Mouse (Mus musculus): Measurements from ENCODE around the gene Idh1.

DNA sequence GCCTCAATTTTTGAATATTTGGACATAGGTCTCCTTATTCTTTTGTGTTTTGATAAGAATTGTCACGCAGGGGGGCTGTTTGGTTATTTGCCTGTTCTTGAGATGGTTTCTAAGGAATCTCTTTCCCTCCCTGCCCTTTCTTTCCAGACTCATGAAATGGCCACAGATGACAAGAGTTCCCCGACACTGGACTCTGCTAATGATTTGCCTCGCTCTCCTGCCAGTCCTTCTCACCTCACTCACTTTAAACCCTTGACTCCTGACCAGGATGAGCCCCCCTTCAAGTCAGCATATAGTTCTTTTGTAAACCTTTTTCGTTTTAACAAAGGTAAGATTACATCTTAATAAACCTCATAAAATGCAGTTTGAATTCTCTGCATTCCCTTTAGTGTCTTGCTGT lies 3.9 kb upstream of the Idh1 start:
- TF ChIP-seq POLR2A (IDR thresholded peaks at IDR 0.05; ENCODE audit: low read depth, low read length) (no peak), CTCF (conservative IDR thresholded peaks at IDR 0.05; ENCODE audit: insufficient read depth, insufficient read length, low read depth, low read length) (no peak)

All from kidney, adult 2 months (tissue).